Mouse (Mus musculus) lung, postnatal 0 days (tissue): ENCODE data around the gene Lgals2. TPM values are rescaled to one million over a fixed set of nuclear protein-coding genes. Genes with fewer than 3 reads are reported as not detected.

Experiments
- ATAC-seq: fragments of 200-750 bp; cut with Nextera tagmentation; 2 replicates; pipeline ENCODE4 v1.8.0; 2017; ENCODE audit warnings: moderate library complexity
- DNase-seq: peaks from one replicate; pipeline ENCODE4 v3.0.0-alpha.2; 2016; ENCODE audit warnings: low spot score
- H3K27ac ChIP-seq: fragments of 300-500 bp; sonication (generic); 2 replicates; pipeline ENCODE4 v1.5.1; 2014; ENCODE audit warnings: antibody characterized with exemption, mild to moderate bottlenecking, low read length, mixed read lengths
- H3K27me3 ChIP-seq: fragments of 300-500 bp; sonication (generic); replicated peaks from 2 replicates; pipeline ENCODE4 v1.6.1; 2014; ENCODE audit warnings: low read length, mixed read lengths; ENCODE audit not compliant: insufficient read depth
- H3K36me3 ChIP-seq: fragments of 300-500 bp; sonication (generic); 2 replicates; pipeline ENCODE4 v1.6.1; 2014; ENCODE audit warnings: low read length, mixed read lengths; ENCODE audit not compliant: insufficient read depth
- H3K4me1 ChIP-seq: fragments of 300-500 bp; sonication (generic); 2 replicates; pipeline ENCODE4 v1.6.1; 2014; ENCODE audit warnings: antibody characterized with exemption, low read depth, low read length, mixed read lengths; ENCODE audit not compliant: insufficient read depth
- H3K4me2 ChIP-seq: fragments of 300-500 bp; sonication (generic); replicated peaks from 2 replicates; pipeline ENCODE4 v1.6.1; 2014; ENCODE audit warnings: low read depth, mild to moderate bottlenecking, low read length, moderate library complexity, mixed read lengths
- H3K4me3 ChIP-seq: fragments of 300-500 bp; sonication (generic); 2 replicates; pipeline ENCODE4 v1.5.1; 2014; ENCODE audit warnings: low read depth, low read length
- H3K9ac ChIP-seq: fragments of 300-500 bp; sonication (generic); replicated peaks from 2 replicates; pipeline ENCODE4 v1.6.1; 2014; ENCODE audit warnings: low read depth, mild to moderate bottlenecking
- H3K9me3 ChIP-seq: fragments of 300-500 bp; sonication (generic); 2 replicates; pipeline ENCODE4 v1.6.1; 2016; ENCODE audit warnings: low read length, mixed read lengths
- CTCF ChIP-seq: IDR thresholded peaks from 2 replicates; pipeline ENCODE4 v1.5.1; 2016; ENCODE audit warnings: antibody characterized with exemption, mild to moderate bottlenecking
- EP300 ChIP-seq: IDR thresholded peaks from 2 replicates; pipeline ENCODE4 v1.6.1; 2016; ENCODE audit warnings: antibody characterized with exemption, mild to moderate bottlenecking, control low read depth
- WGBS: fragments of 180-500 bp; shearing (Covaris S2); extraction: QIAGEN DNeasy Blood & Tissue Kit; methylation state at CpG from one replicate; pipeline ENCODE4 v1.1.7; 2014; 5-methylcytosine and 5-hydroxymethylcytosine counted together
- polyA plus RNA-seq: library from polyadenylated mRNA; unstranded; fragments of >200 nt; fragmentation: Nextera tagmentation; extraction: Ambion mirVana; gene quantifications from 2 replicates; pipeline ENCODE4 v1.2.1, GENCODE M21; 2015

Lgals2 gene
- polyA plus RNA-seq, 1 experiment from 2014 or later = 2.4 TPM

- DNase-seq = peak; percentile 58
- no peak for ATAC-seq
- Histone ChIP-seq H3K36me3 (no peaks in the 10 kb centered on the region), H3K4me3 (no peak overlapping the region), H3K27me3 (no peaks in the 10 kb centered on the region), H3K4me2 (no peak overlapping the region), H3K9ac (no peak overlapping the region), H3K27ac (no peak overlapping the region), H3K9me3 (no peaks in the 10 kb centered on the region), H3K4me1 (peaks cover 8% of the 10 kb centered on the region; the same call in 1 of the 2 replicates)
- TF ChIP-seq CTCF (peak; percentile 49), EP300 (no peak)
- WGBS = 17% methylated on average over 5 of the region's 5 CpGs
These were observed 27.0 kb downstream of the Lgals2 start for GRCm38 (mm10) chr15:78828315-78828714.

- no peak overlapping the region for H3K9ac ChIP-seq
- ATAC-seq (peak; percentile 74), DNase-seq (peak; percentile 90)
- TF ChIP-seq EP300 (no peak), CTCF (peak; percentile 93)
- no peak overlapping the region for H3K27ac ChIP-seq
- H3K4me2 ChIP-seq = no peak overlapping the region
- H3K36me3 ChIP-seq = no peaks in the 10 kb centered on the region
- peaks cover 4% of the 10 kb centered on the region; the same call in 1 of the 2 replicates for H3K4me1 ChIP-seq
- no peaks in the 10 kb centered on the region for H3K9me3 ChIP-seq
- WGBS = 21% methylated on average over 28 of the region's 28 CpGs
- H3K4me3 ChIP-seq = no peak overlapping the region
- H3K27me3 ChIP-seq = no peaks in the 10 kb centered on the region
These were observed 28.8 kb downstream of the Lgals2 start for GRCm38 (mm10) chr15:78826213-78827204.

GRCm38 (mm10) chr15:78816074-78816391, 39.3 kb downstream of the Lgals2 start:
- TF ChIP-seq EP300 = no peak
- no peak for TF ChIP-seq CTCF
- Histone ChIP-seq H3K36me3 (no peaks in the 10 kb centered on the region), H3K9me3 (no peaks in the 10 kb centered on the region), H3K27ac (peak overlapping the region; percentile 77), H3K4me3 (no peak overlapping the region), H3K4me1 (no peaks in the 10 kb centered on the region), H3K9ac (no peak overlapping the region), H3K4me2 (no peak overlapping the region), H3K27me3 (no peaks in the 10 kb centered on the region)
- ATAC-seq (no peak), DNase-seq (no peak)
- WGBS = 61% methylated on average over 6 of the region's 6 CpGs

GRCm38 (mm10) chr15:78815314-78816073, 39.8 kb downstream of the Lgals2 start:
- H3K9me3 ChIP-seq = no peaks in the 10 kb centered on the region
- no peak overlapping the region; the same call in 1 of the 2 replicates for H3K9ac ChIP-seq
- DNase-seq = peak; percentile 95
- no peak overlapping the region for H3K4me3 ChIP-seq
- no peaks in the 10 kb centered on the region for H3K27me3 ChIP-seq
- TF ChIP-seq EP300 (peak; percentile 96), CTCF (no peak)
- 18% methylated on average over 11 of the region's 11 CpGs for WGBS
- peak; percentile 97 for ATAC-seq
- no peaks in the 10 kb centered on the region for H3K4me1 ChIP-seq
- H3K4me2 ChIP-seq = 0 out of 2 replicates have a peak overlapping the region, but pooled peaks have one; percentile 27
- no peaks in the 10 kb centered on the region for H3K36me3 ChIP-seq
- peak overlapping the region; percentile 77 for H3K27ac ChIP-seq

- DNase-seq (no peak), ATAC-seq (no peak)
- no peaks in the 10 kb centered on the region for H3K36me3 ChIP-seq
- no peaks in the 10 kb centered on the region for H3K4me1 ChIP-seq
- no peak overlapping the region for H3K9ac ChIP-seq
- H3K9me3 ChIP-seq = no peaks in the 10 kb centered on the region
- H3K4me3 ChIP-seq = no peak overlapping the region
- no peak overlapping the region for H3K4me2 ChIP-seq
- no peak overlapping the region for H3K27ac ChIP-seq
- H3K27me3 ChIP-seq = no peaks in the 10 kb centered on the region
- TF ChIP-seq EP300 (no peak), CTCF (no peak)
- WGBS = 84% methylated on average over 4 of the region's 4 CpGs
These were observed 41.7 kb downstream of the Lgals2 start for GRCm38 (mm10) chr15:78813603-78814002.

GRCm38 (mm10) chr15:78810146-78810545, 45.2 kb downstream of the Lgals2 start:
- DNase-seq = no peak
- Histone ChIP-seq H3K27me3 (no peaks in the 10 kb centered on the region), H3K9me3 (no peaks in the 10 kb centered on the region), H3K4me3 (no peak overlapping the region), H3K4me1 (no peaks in the 10 kb centered on the region), H3K36me3 (no peaks in the 10 kb centered on the region), H3K9ac (no peak overlapping the region), H3K27ac (no peak overlapping the region), H3K4me2 (no peak overlapping the region)
- WGBS = 37% methylated on average over 9 of the region's 9 CpGs
- TF ChIP-seq EP300 (no peak), CTCF (no peak)
- ATAC-seq = peak; percentile 20
